Mouse (Mus musculus) regulatory T cell (primary cell): ENCODE data around the gene Znrf3.

Experiments
- in situ Hi-C: fragments of 300-600 bp; cut with MboI, MseI; formaldehyde crosslinking; loops from one replicate; pipeline ENCODE4 v1.15.1; 2025; ENCODE audit warnings: high pct_unique_total_duplicates

Znrf3 gene

DNA sequence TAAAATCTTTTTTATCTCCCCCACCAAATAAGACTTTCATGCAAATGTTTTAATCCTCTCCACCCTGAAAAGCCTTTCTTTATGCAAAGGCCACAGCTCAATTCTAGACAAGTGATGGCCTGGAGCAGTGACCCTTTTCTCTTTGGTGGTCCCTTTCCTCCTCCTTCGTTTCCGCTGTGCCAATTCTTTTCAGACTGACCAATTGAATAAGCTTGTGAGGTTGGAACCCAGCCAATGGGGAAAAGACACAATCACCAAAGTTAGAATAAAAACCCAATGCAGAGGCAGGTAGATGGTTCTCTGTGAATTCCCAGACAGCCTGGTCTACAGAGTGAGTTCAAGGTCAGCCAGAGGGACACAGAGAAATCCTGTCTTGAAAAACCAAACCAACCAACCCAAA, 120.4 kb downstream of the Znrf3 start:
- in situ Hi-C loops, result no loop called here

- in situ Hi-C loops, result no loop called here
These were observed 123.0 kb downstream of the Znrf3 start for GRCm38 (mm10) chr11:5321687-5322086.

DNA sequence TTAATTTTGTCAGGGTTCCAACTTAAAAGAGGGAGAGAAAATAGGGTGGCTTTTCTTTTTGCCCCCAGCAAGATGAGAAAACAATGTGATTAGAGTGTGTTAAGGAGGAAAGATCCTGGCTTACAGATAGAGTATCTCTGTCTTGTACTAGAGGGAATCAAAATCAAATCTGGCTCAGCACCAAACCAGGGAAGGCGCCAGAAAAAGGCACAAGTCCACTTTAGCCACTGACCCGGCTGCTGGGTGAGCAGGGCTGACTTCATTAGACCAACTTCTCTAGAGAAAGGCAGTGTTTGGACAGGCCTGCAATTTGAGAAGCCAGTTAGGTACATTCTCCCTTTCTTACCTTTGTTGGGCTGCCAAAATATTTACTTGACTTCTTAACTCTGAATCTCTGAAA, 125.7 kb downstream of the Znrf3 start:
- in situ Hi-C loops, result no loop called here

GRCm38 (mm10) chr11:5318035-5318775, 126.4 kb downstream of the Znrf3 start:
- in situ Hi-C loops, result no loop called here

DNA sequence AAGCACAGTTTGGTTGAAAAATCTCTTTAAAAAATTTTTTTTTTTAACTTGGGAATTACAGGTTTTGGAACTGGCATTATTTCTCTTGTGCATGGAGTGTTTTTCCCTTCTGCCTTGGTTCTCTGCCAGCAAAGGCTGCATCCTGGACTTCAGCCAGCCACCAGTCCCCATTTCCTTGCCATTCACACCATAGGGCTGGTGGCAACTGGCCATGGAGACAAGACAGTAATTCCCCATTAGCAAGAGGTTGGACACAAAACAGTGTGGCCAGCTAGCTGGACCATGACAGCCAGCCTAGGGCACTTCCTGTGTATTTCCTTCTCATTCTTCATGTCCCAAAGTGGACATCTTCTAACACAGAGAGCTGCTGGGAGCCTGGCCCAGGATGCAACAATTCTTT, 129.9 kb downstream of the Znrf3 start:
- in situ Hi-C loops, result no loop called here

DNA sequence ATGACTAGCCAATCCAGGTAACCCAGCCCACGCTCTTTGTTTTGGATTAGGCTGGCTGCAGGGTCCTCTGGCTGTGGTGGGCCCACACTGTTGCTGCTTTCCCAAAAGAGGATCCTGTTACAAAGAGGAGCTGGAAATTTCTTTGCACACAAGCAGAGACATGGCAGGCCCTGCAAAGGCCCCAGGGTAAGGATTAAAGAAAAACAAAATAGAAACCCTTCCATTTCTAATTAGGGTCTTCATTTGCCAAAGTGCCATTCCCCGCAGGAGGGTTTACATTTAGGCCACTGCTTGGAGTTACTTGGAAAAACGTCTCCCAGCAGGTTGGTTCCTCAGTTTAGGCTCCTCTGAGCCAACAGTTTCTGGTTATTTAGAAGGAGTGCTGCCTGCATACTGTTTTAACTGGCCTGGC, 130.3 kb downstream of the Znrf3 start:
- in situ Hi-C loops, result no loop called here

GRCm38 (mm10) chr11:5307024-5307905, 137.4 kb downstream of the Znrf3 start:
- in situ Hi-C loops, result no loop called here

DNA sequence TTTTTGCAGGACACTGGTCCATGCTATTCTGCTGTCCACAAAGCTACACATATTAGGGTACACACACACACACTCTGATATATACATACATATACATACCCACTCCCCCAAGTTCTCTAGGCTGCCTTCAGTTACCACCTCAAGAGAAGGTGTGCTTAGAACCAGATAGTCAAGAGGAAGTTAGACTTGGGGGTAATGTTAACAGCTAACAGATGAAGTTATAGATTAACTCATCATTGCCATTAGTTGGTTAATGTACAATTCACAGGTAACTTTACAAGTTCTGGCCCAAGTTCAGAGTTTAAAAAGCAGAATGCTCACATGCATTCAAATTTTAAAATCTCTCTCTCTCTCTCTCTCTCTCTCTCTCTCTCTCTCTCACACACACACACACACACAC, 138.6 kb downstream of the Znrf3 start:
- in situ Hi-C loops, result no loop called here

GRCm38 (mm10) chr11:5304526-5304925, 140.1 kb downstream of the Znrf3 start:
- in situ Hi-C loops, result no loop called here

- in situ Hi-C loops, result loop anchor here (10.0 kb wide), 1 partner anchor 107 kb away; no protein-coding TSS in a partner anchor
These were observed 146.7 kb downstream of the Znrf3 start for GRCm38 (mm10) chr11:5298007-5298372.

DNA sequence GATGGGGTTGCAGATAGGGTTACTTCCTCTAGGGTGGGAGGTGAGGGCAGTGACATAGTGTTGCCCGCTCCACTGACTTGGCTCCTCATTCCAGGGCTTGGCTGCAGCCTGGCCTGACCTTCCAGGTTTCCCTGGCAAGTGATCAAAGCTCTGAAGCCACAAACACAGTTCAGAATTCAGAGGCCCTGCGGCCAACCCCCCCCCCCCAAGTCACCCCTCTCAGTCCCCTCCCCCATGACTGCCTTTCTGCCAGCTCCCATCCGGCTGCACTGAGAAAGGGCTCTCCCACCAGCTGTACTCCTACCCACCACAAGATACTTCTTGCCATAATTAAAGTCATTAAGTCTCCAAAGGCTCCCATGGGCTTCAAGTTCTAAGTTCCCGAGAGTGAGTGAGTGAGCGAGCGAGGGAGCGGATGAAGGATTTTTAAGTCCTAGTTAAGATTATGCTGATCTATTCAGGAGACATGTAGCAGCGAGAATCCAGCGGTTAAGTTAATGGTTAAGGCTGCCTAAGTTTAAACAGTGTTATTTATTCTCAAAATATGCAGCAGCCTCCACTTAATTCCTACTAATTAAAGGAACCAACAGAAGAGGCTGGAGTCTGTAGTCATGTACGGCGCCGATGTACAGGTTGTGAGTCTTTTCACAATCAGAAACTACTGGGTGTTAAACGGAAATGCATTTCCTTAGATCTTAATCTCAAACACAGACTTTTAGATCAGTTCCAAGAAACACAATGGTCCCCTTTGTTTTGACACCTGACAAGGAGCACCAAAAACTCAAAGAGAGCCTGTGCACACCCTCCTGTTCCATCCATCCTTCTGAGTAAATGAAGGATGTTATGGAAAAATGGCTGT, 147.3 kb downstream of the Znrf3 start:
- in situ Hi-C loops, result loop anchor here (10.0 kb wide), 1 partner anchor 107 kb away; no protein-coding TSS in a partner anchor

DNA sequence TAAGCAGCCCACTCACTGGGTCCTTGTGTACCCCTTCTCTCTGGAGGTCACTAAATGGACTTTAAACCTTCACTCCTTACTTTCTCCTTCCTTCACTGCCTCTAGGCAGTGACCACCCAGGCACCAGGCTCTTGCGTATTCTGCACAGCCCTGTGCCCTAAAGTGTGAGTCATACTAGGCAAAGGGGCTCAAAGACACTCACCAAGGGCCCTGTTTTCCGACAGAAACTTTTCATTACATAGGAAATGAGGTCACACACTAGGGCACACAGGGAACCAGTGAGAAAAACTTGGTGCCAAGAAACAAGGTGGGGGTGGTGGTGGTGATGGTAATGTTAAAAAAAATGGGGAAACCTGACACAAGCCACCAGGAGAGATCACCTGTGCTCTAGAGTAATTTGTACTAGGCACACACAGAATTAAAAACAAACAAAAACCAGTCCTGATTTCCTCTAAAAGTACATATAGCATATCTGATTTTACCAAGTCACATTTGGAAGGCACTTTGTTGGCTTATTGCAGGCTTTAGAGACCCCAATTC, 148.0 kb downstream of the Znrf3 start:
- in situ Hi-C loops, result loop anchor here (10.0 kb wide), 1 partner anchor 108 kb away; no protein-coding TSS in a partner anchor

DNA sequence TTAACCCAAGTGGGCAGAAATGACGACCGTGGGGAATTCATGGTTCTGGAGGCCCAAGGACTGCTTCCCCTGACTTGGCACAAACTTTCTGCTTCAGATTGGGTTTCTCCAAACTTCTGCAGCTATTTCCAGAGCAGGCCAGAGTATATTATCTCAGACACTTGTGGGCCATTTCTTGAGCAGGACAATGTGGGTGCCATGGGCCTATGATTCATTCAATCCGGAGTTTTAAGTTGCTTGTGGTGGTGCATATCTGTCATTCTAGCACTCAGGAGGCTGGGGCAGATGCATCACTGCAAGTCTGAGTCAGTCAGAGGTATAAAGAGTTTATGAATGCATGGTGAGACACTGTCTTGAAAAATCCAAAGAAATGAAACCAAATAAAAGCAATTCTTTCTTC, 149.8 kb downstream of the Znrf3 start:
- in situ Hi-C loops, result loop anchor here (10.0 kb wide), 1 partner anchor 110 kb away; no protein-coding TSS in a partner anchor

DNA sequence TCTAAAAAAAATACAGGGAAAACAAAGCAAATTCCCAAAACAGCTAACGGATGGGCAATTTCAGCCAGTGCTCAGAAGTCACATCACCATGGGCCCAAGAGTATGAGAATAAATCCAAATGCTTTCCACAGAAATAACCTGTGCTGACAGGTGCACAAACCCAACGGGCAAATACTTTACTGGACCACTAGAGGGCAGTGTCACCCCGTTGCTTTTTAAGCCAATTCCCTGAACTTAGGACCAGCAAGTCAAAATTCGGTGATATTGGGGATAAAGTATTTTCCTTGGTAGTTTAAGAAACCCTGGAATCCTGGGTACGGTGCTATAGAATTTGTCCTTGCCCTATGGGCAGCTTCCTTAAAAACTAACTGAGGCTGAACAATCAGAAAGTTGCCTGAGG, 154.0 kb downstream of the Znrf3 start:
- in situ Hi-C loops, result loop anchor here (10.0 kb wide), 1 partner anchor 114 kb away; no protein-coding TSS in a partner anchor

DNA sequence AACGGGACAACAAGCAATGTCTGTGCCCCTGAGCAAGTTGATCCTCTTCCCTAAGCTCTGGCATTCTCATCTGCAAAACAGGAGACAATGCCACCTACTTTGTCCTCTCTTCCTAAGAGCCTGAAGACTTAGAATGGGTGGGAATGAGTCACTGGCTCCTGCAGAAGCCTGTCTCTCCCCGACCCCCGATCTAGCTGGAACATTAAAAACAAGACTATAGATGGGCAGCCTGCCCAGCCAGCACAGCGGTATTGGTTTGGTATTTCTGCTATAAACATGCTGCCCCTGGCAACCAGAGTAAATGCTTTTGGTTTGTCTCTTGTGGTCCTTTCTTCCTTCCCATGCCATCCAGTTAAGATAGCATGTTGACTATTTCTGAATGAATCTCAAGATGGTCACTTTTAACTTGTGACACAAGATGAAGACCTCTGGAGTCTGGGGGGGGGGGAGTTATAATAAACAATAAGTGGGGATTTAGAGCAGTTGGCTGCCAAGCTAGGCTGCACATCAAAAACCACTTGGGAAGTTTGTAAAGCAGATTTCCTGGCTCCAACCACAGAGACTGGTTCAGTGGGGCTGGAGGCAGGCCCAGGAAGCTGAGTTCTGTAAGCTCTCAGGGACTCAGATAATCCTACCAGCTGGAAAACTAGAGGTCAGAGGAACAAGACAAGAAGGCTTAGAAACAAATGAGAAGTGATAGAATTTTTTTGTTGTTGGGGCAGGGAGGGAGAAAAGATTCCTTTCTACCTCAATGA, 154.6 kb downstream of the Znrf3 start:
- in situ Hi-C loops, result loop anchor here (5.0 to 10.0 kb wide), 2 partner anchors 115 to 187 kb away; no protein-coding TSS in a partner anchor

DNA sequence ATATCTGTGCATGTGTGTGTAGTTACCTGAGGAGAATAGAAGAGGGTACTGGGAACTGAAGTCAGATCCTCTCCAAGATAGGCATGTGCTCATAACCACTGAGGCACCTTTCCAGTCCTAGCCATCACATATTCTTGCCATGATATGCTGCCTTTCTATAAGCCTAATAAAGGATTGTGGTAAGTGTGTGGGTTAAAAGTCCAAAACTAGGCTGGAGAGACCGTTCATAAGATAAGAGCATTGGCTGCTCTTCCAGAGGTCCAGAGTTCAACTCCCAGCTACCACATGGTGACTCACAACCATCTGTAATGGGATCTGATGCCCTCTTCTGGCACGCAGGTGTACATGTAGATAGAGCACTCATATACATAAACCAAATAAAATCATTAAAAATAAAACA, 160.7 kb downstream of the Znrf3 start:
- in situ Hi-C loops, result no loop called here

- in situ Hi-C loops, result no loop called here
These were observed 163.7 kb downstream of the Znrf3 start for GRCm38 (mm10) chr11:5280932-5281331.

DNA sequence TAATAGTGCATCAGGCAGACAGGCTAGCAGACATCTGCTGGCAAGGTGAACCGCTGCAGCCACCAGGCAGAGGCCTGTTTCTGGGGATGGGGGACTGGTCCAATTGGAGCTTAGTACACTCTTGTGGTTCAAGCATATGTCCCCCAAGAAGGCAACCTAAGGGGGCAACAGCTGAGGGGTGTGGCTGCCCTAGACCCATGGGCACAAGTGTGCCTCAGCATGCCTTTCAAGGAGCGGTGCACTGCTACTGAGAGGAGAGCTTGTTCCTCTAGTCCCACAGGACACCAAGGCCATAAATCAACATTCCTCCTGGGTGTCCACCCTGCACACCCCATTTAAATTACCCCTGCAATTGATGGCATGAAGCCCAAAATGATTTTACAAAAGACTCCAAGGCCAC, 166.2 kb downstream of the Znrf3 start:
- in situ Hi-C loops, result no loop called here

DNA sequence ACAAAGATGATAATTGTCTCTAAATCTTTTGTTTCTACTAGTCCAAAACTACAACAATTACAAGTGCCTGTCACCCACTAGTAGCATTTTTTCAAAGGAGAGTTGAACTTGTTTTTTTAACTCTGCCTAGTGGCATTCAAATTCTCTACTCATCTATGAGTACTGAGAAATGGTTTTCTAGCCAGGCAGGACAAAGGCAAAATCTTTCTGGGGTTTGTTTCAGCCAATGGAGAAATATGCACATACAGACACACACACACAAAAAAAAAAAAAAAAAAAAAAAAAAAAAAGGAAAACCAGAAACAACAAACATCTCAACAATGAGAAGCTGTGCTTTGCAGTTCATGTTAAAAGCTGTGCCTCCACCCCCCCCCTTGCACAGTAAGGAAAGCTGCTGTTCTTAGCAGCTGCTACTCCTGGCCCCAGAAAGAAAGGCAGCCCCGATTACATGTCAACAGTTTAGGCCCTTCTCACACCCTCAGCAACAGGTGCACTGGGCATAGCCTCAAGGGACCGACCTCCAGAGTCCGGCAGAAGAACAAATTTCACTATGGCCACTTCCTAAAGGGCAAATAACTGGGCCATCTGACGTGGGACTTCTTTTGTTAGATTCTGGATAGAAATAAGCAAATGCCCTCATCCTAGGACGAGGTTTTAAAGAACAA, 167.2 kb downstream of the Znrf3 start:
- in situ Hi-C loops, result no loop called here

- in situ Hi-C loops, result no loop called here
These were observed 169.4 kb downstream of the Znrf3 start for GRCm38 (mm10) chr11:5275216-5275615.
